Mouse (Mus musculus) intestine, postnatal 0 days (tissue): ENCODE results near the gene Eif3d. TPM values are rescaled to one million over a fixed set of nuclear protein-coding genes. Genes with fewer than 3 reads are reported as not detected.
"Not testable (repeated sequence)": the region's sequence is repeated elsewhere in the genome, so short reads cannot be mapped to it uniquely, and the experiment has no call there.

ENCODE experiments used
- ATAC-seq: fragments of 200-750 bp; cut with Nextera tagmentation; 2 replicates; pipeline ENCODE4 v1.8.0; 2017; ENCODE audit warnings: mild to moderate bottlenecking, moderate TSS enrichment, moderate library complexity
- H3K27ac ChIP-seq: fragments of 300-500 bp; sonication (generic); 2 replicates; pipeline ENCODE4 v1.5.1; 2014; ENCODE audit warnings: mild to moderate bottlenecking, low read depth, low read length, moderate library complexity
- H3K27me3 ChIP-seq: fragments of 300-500 bp; sonication (generic); replicated peaks from 2 replicates; pipeline ENCODE4 v1.6.1; 2014; ENCODE audit warnings: low read length, mixed read lengths; ENCODE audit not compliant: control insufficient read depth, insufficient read depth
- H3K36me3 ChIP-seq: fragments of 300-500 bp; sonication (generic); 2 replicates; pipeline ENCODE4 v1.6.1; 2014; ENCODE audit warnings: mild to moderate bottlenecking, moderate library complexity; ENCODE audit not compliant: control insufficient read depth, insufficient read depth
- H3K4me1 ChIP-seq: fragments of 300-500 bp; sonication (generic); replicated peaks from 2 replicates; pipeline ENCODE4 v1.6.1; 2014; ENCODE audit warnings: antibody characterized with exemption, low read length, mixed read lengths; ENCODE audit not compliant: control insufficient read depth, insufficient read depth
- H3K4me2 ChIP-seq: fragments of 300-500 bp; sonication (generic); replicated peaks from 2 replicates; pipeline ENCODE4 v1.6.1; 2014; ENCODE audit warnings: low read depth, mild to moderate bottlenecking, moderate library complexity
- H3K4me3 ChIP-seq: fragments of 300-500 bp; sonication (generic); 2 replicates; pipeline ENCODE4 v1.5.1; 2014; ENCODE audit warnings: low read depth, low read length
- H3K9ac ChIP-seq: fragments of 300-500 bp; sonication (generic); 2 replicates; pipeline ENCODE4 v1.6.1; 2014; ENCODE audit warnings: mild to moderate bottlenecking, low read depth, low read length
- H3K9me3 ChIP-seq: fragments of 300-500 bp; sonication (generic); 2 replicates; pipeline ENCODE4 v1.6.1; 2016; ENCODE audit warnings: mixed run types; ENCODE audit not compliant: control insufficient read depth
- CTCF ChIP-seq: sonication (generic); IDR thresholded peaks from 2 replicates; pipeline ENCODE4 v1.5.1; 2016; ENCODE audit warnings: low read depth, mild to moderate bottlenecking, control low read depth, antibody characterized with exemption, moderate library complexity
- WGBS: fragments of 180-500 bp; shearing (Covaris S2); extraction: QIAGEN DNeasy Blood & Tissue Kit; methylation state at CpG from one replicate; pipeline ENCODE4 v1.1.7; 2014; 5-methylcytosine and 5-hydroxymethylcytosine counted together
- polyA plus RNA-seq: library from polyadenylated mRNA; unstranded; fragments of >200 nt; fragmentation: Nextera tagmentation; extraction: Ambion mirVana; gene quantifications from 2 replicates; pipeline ENCODE4 v1.2.1, GENCODE M21; 2015

Eif3d gene
- polyA plus RNA-seq: 59.5 and 67.4 TPM in 2 replicates

DNA sequence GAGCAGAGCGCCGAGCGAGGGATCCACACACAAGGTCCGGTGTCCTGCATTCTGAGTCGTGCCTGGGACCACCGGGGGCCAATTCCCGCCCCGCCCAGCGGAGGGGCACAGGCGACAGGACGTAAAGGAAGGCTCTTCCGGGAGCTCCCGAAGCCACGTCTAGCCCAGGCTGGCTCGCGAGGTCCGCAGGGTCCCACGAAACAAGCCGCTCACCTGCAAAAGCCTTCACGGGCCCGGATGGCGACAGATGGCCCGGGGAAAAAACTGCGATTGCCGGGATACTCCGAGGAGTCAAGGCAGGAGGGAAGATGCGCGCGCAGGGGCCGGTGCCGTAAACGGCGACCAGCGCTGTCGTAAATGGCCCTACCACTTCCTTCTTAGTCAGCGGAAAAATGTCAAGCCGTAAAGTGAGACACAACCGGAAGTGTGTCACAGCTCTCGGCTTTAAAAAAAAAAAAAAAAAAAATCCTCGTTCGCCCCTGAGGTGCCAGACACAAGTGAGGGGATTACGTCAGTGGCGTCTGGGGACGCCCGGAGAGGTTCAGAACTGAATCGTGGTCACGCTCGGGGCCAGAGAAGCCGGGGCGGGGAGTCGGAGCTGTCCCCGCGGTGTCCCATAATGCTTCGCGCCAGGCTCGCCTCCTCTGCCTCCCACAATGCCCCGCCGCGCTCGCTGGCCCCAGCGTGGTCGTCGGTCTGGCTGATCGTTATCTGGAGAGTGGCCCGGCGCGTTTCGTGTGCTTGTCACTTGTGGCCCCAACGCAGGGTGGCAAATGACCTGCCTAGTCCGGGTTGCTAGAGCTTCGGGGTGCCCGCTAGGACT lies at the start of gene Eif3d:
Gene Eif3d (minus strand): TSS at position 344 of the 823 bp plus-strand sequence.
- Histone ChIP-seq H3K27ac (peak within 1 kb of the TSS; percentile 97), H3K4me2 (peak within 1 kb of the TSS; percentile 78), H3K9ac (peak within 1 kb of the TSS; percentile 94), H3K9me3 (no peaks in the 10 kb centered on the region), H3K36me3 (peaks cover 29% of the 10 kb centered on the region), H3K4me3 (peak within 1 kb of the TSS; percentile 85), H3K4me1 (0 out of 2 replicates have a peak, but pooled peaks cover 2% of the 10 kb centered on the region), H3K27me3 (no peaks in the 10 kb centered on the region)
- under 1% methylated on average over 72 of the region's 72 CpGs for WGBS
- peak; percentile 84 for ATAC-seq
- TF ChIP-seq CTCF: no peak

- H3K9ac ChIP-seq: no peak overlapping the region
- WGBS: 89% methylated on average over 1 of the region's 1 CpGs
- no peaks in the 10 kb centered on the region for H3K4me1 ChIP-seq
- no peak overlapping the region for H3K4me3 ChIP-seq
- no peak overlapping the region for H3K27ac ChIP-seq
- no peak for TF ChIP-seq CTCF
- no peaks in the 10 kb centered on the region for H3K27me3 ChIP-seq
- no peak overlapping the region for H3K4me2 ChIP-seq
- H3K9me3 ChIP-seq: no peaks in the 10 kb centered on the region
- H3K36me3 ChIP-seq: no peaks in the 10 kb centered on the region
- no peak for ATAC-seq
These were observed 43.4 kb upstream of the Eif3d start for GRCm38 (mm10) chr15:78014046-78014445.

DNA sequence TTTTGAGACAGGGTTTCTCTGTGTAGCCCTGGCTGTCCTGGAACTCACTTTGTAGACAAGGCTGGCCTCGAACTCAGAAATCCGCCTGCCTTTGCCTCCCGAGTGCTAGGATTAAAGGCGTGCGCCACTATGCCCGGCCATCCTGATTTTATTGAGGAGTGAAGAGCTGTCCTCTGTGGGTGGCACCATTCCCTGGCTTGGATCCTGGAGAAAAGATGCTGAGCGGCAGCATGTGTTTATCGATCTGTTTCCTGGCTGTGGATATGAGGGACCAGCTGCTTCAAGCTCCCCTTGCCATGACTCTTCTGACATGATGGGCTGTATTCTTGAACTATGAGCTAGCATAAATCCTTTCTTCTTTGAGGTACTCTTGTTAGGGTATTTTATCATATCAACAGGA lies 37.6 kb upstream of the Eif3d start:
- H3K9ac ChIP-seq, H3K27ac ChIP-seq, H3K4me1 ChIP-seq, H3K9me3 ChIP-seq, ATAC-seq, H3K4me2 ChIP-seq, H3K27me3 ChIP-seq, H3K4me3 ChIP-seq, H3K36me3 ChIP-seq: not testable (repeated sequence)
- 90% methylated on average over 8 of the region's 8 CpGs for WGBS

DNA sequence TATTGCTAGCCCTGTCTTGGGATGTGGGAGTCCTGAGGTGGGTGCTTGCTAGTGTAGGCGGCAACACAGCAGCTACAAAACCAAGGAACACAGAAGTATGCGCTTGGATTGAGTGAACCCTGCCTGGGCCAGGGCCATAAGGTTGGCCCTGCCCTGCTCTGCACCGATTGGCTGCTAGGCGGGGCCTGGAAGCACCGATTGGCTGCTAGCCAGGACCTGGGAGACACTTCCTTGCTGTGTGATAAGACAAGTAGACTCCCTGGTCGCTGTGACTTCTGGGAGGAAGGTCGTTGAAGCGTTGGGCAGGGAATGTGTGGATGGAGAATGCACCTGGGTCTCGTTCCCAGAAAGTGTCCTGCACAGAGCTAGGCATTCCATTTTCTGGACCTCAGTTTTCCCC lies 33.3 kb upstream of the Eif3d start:
- H3K4me3 ChIP-seq: no peak overlapping the region
- H3K9ac ChIP-seq: no peak overlapping the region
- no peaks in the 10 kb centered on the region for H3K9me3 ChIP-seq
- H3K27me3 ChIP-seq: no peaks in the 10 kb centered on the region
- WGBS: 34% methylated on average over 9 of the region's 9 CpGs
- peak; percentile 54; the same call in 1 of the 2 replicates for ATAC-seq
- no peaks in the 10 kb centered on the region for H3K4me1 ChIP-seq
- no peak for TF ChIP-seq CTCF
- H3K4me2 ChIP-seq: no peak overlapping the region
- H3K36me3 ChIP-seq: no peaks in the 10 kb centered on the region
- no peak overlapping the region for H3K27ac ChIP-seq

DNA sequence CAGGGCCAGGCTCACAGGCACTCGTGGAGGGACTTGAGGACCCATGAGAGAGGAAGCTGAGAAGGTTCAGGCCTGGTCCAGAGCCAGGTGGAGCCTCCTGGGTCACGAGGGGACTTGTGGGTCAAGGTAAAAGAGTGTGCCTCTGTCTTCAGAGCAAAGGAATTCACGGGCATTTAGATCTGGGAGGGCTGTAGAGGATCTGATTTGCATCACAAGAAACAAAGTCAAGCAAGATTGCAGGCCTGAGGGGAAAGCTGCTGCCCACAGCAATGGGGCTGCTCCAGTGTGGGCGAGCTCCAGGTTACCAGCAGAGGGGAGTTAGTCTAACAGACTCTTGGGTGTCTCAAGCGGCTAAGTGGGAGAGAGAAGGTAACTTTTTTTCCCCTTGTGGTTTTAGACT lies 30.8 kb upstream of the Eif3d start:
- Histone ChIP-seq H3K4me1 (no peaks in the 10 kb centered on the region), H3K27me3 (no peaks in the 10 kb centered on the region), H3K4me2 (no peak overlapping the region), H3K27ac (no peak overlapping the region), H3K36me3 (no peaks in the 10 kb centered on the region), H3K9ac (no peak overlapping the region), H3K4me3 (no peak overlapping the region), H3K9me3 (no peaks in the 10 kb centered on the region)
- ATAC-seq: no peak
- TF ChIP-seq CTCF: no peak
- WGBS: 35% methylated on average over 5 of the region's 5 CpGs

DNA sequence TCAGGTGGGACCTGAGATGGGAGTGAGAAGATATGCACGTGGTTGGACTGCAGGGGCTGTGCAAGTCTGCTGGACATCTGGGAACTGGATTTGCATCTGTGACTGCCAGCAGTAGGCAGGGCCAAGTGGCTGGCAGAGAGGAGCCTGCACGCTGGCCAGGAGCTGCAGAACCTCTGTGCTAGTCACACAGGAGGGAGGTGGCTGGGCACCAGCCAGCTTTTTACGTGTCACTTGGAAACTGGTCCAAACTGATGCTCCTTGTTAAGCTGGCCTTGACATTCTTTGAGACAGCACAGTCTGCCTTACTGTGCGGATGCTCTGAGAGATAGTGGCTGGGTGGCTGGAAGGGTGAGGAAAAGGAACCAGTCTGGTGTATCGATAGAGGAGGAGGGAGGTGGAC lies 17.9 kb upstream of the Eif3d start:
- Histone ChIP-seq H3K4me3 (no peak overlapping the region), H3K9me3 (no peaks in the 10 kb centered on the region), H3K4me1 (no peaks in the 10 kb centered on the region), H3K27ac (no peak overlapping the region), H3K36me3 (no peaks in the 10 kb centered on the region), H3K9ac (no peak overlapping the region), H3K27me3 (no peaks in the 10 kb centered on the region), H3K4me2 (no peak overlapping the region)
- ATAC-seq: no peak
- no peak for TF ChIP-seq CTCF
- 70% methylated on average over 5 of the region's 5 CpGs for WGBS
